Mouse (Mus musculus) lung, embryonic 16.5 days (tissue): ENCODE results near the gene Limd1. TPM values are rescaled to one million over a fixed set of nuclear protein-coding genes. Genes with fewer than 3 reads are reported as not detected.
A peak's percentile ranks its signal among the peaks of the same experiment; 100 is the strongest.

ENCODE experiments used
- ATAC-seq: fragments of 200-750 bp; cut with Nextera tagmentation; 2 replicates; pipeline ENCODE4 v1.8.0; 2017; ENCODE audit warnings: low read depth, mild to moderate bottlenecking, moderate library complexity
- H3K27ac ChIP-seq: fragments of 300-500 bp; sonication (generic); 2 replicates; pipeline ENCODE4 v1.5.1; 2014; ENCODE audit warnings: mild to moderate bottlenecking, control low read depth, low read length
- H3K27me3 ChIP-seq: fragments of 300-500 bp; sonication (generic); 2 replicates; pipeline ENCODE4 v1.6.1; 2014; ENCODE audit warnings: low read depth, low read length, mixed read lengths; ENCODE audit not compliant: control insufficient read depth, insufficient read depth
- H3K36me3 ChIP-seq: fragments of 300-500 bp; sonication (generic); 2 replicates; pipeline ENCODE4 v1.6.1; 2014; ENCODE audit warnings: low read length; ENCODE audit not compliant: control insufficient read depth, insufficient read depth
- H3K4me1 ChIP-seq: fragments of 300-500 bp; sonication (generic); replicated peaks from 2 replicates; pipeline ENCODE4 v1.6.1; 2014; ENCODE audit warnings: low read length, mixed read lengths; ENCODE audit not compliant: control insufficient read depth, insufficient read depth
- H3K4me2 ChIP-seq: fragments of 300-500 bp; sonication (generic); 2 replicates; pipeline ENCODE4 v1.6.1; 2014; ENCODE audit warnings: low read depth, low read length, control low read depth
- H3K4me3 ChIP-seq: fragments of 300-500 bp; sonication (generic); 2 replicates; pipeline ENCODE4 v1.5.1; 2014; ENCODE audit warnings: mild to moderate bottlenecking, low read length, control low read depth
- H3K9ac ChIP-seq: fragments of 300-500 bp; sonication (generic); 2 replicates; pipeline ENCODE4 v1.6.1; 2014; ENCODE audit warnings: low read length, control low read depth
- H3K9me3 ChIP-seq: fragments of 300-500 bp; sonication (generic); 2 replicates; pipeline ENCODE4 v1.6.1; 2016; ENCODE audit warnings: low read length; ENCODE audit not compliant: control insufficient read depth
- WGBS: fragments of 180-500 bp; shearing (Covaris S2); extraction: QIAGEN DNeasy Blood & Tissue Kit; methylation state at CpG from one replicate; pipeline ENCODE4 v1.1.7; 2014; 5-methylcytosine and 5-hydroxymethylcytosine counted together
- polyA plus RNA-seq: library from polyadenylated mRNA; unstranded; fragments of >200 nt; fragmentation: Nextera tagmentation; extraction: Ambion mirVana; gene quantifications from 2 replicates; pipeline ENCODE4 v1.2.1, GENCODE M21; 2015

Gene Limd1
- polyA plus RNA-seq, 1 experiment from 2014 or later = 61.5 TPM

GRCm38 (mm10) chr9:123518969-123519894, 40.7 kb downstream of the Limd1 start:
- WGBS = 61% methylated on average over 13 of the region's 13 CpGs
- Histone ChIP-seq H3K36me3 (peaks cover 14% of the 10 kb centered on the region), H3K4me2 (no peak overlapping the region), H3K9me3 (no peaks in the 10 kb centered on the region), H3K9ac (no peak overlapping the region), H3K27me3 (no peaks in the 10 kb centered on the region), H3K4me3 (no peak overlapping the region), H3K4me1 (peaks cover 3% of the 10 kb centered on the region), H3K27ac (peak overlapping the region; percentile 29)
- ATAC-seq = peak; percentile 78

GRCm38 (mm10) chr9:123520735-123521134, 42.2 kb downstream of the Limd1 start:
- peaks cover 6% of the 10 kb centered on the region for H3K4me1 ChIP-seq
- H3K4me2 ChIP-seq = no peak overlapping the region
- H3K9me3 ChIP-seq = no peaks in the 10 kb centered on the region
- H3K27ac ChIP-seq = no peak overlapping the region
- H3K27me3 ChIP-seq = no peaks in the 10 kb centered on the region
- no peak for ATAC-seq
- H3K4me3 ChIP-seq = no peak overlapping the region
- no peak overlapping the region for H3K9ac ChIP-seq
- WGBS = 58% methylated on average over 3 of the region's 3 CpGs
- H3K36me3 ChIP-seq = peaks cover 14% of the 10 kb centered on the region

- H3K9me3 ChIP-seq = no peaks in the 10 kb centered on the region
- H3K4me2 ChIP-seq = no peak overlapping the region
- no peak overlapping the region for H3K4me3 ChIP-seq
- H3K4me1 ChIP-seq = peaks cover 6% of the 10 kb centered on the region
- H3K36me3 ChIP-seq = peaks cover 5% of the 10 kb centered on the region
- no peaks in the 10 kb centered on the region for H3K27me3 ChIP-seq
- no peak for ATAC-seq
- no peak overlapping the region for H3K27ac ChIP-seq
- H3K9ac ChIP-seq = no peak overlapping the region
- WGBS = 26% methylated on average over 3 of the region's 3 CpGs
Measured at GRCm38 (mm10) chr9:123523676-123524075, 45.2 kb downstream of the Limd1 start.

- no peak for ATAC-seq
- no peak overlapping the region for H3K9ac ChIP-seq
- no peak overlapping the region for H3K4me3 ChIP-seq
- 0% methylated on average over 1 of the region's 1 CpGs for WGBS
- H3K27me3 ChIP-seq = no peaks in the 10 kb centered on the region
- H3K4me1 ChIP-seq = peaks cover 3% of the 10 kb centered on the region; the same call in 1 of the 2 replicates
- no peak overlapping the region for H3K27ac ChIP-seq
- H3K9me3 ChIP-seq = no peaks in the 10 kb centered on the region
- H3K4me2 ChIP-seq = no peak overlapping the region
- H3K36me3 ChIP-seq = no peaks in the 10 kb centered on the region; the same call in 1 of the 2 replicates
Measured at GRCm38 (mm10) chr9:123525095-123525494, 46.6 kb downstream of the Limd1 start.

- H3K9ac ChIP-seq = no peak overlapping the region
- WGBS = 63% methylated on average over 5 of the region's 5 CpGs
- ATAC-seq = no peak
- peaks cover 10% of the 10 kb centered on the region for H3K4me1 ChIP-seq
- H3K27ac ChIP-seq = no peak overlapping the region
- H3K27me3 ChIP-seq = no peaks in the 10 kb centered on the region
- H3K36me3 ChIP-seq = no peaks in the 10 kb centered on the region
- H3K4me3 ChIP-seq = no peak overlapping the region
- H3K9me3 ChIP-seq = no peaks in the 10 kb centered on the region
- H3K4me2 ChIP-seq = no peak overlapping the region
Measured at GRCm38 (mm10) chr9:123526502-123526901, 48.0 kb downstream of the Limd1 start.

- ATAC-seq = no peak
Measured at GRCm38 (mm10) chr9:123528087-123528925, 49.8 kb downstream of the Limd1 start.

GRCm38 (mm10) chr9:123528926-123529295, 50.4 kb downstream of the Limd1 start:
- H3K4me2 ChIP-seq = peak overlapping the region; percentile 67
- H3K4me3 ChIP-seq = peak overlapping the region; percentile 57
- under 1% methylated on average over 17 of the region's 17 CpGs for WGBS
- H3K9ac ChIP-seq = peak overlapping the region; percentile 71
- H3K4me1 ChIP-seq = peaks cover 15% of the 10 kb centered on the region
- peak overlapping the region; percentile 95 for H3K27ac ChIP-seq
- no peaks in the 10 kb centered on the region for H3K27me3 ChIP-seq
- ATAC-seq = peak; percentile 28
- H3K36me3 ChIP-seq = no peaks in the 10 kb centered on the region
- H3K9me3 ChIP-seq = no peaks in the 10 kb centered on the region

More at GRCm38 (mm10) chr9:123528087-123528925, 49.8 kb downstream of the Limd1 start:
- Histone ChIP-seq H3K4me3 (peak overlapping the region; percentile 57), H3K27ac (peak overlapping the region; percentile 95), H3K27me3 (no peaks in the 10 kb centered on the region), H3K9me3 (no peaks in the 10 kb centered on the region), H3K4me1 (peaks cover 15% of the 10 kb centered on the region), H3K4me2 (peak overlapping the region; percentile 67), H3K9ac (peak overlapping the region; percentile 71), H3K36me3 (no peaks in the 10 kb centered on the region)
- WGBS = 22% methylated on average over 6 of the region's 6 CpGs

- ATAC-seq = peak; percentile 99
- peak within 1 kb of the TSS; percentile 95 for H3K27ac ChIP-seq
- WGBS = under 1% methylated on average over 62 of the region's 79 CpGs
- peak within 1 kb of the TSS; percentile 67 for H3K4me2 ChIP-seq
- peaks cover 15% of the 10 kb centered on the region for H3K4me1 ChIP-seq
- peak within 1 kb of the TSS; percentile 81 for H3K9ac ChIP-seq
- no peaks in the 10 kb centered on the region for H3K9me3 ChIP-seq
- no peaks in the 10 kb centered on the region for H3K27me3 ChIP-seq
- no peaks in the 10 kb centered on the region for H3K36me3 ChIP-seq
- peak within 1 kb of the TSS; percentile 69 for H3K4me3 ChIP-seq
Measured at GRCm38 (mm10) chr9:123529392-123530157, 51.1 kb downstream of the Limd1 start, which contains the start of gene Sacm1l. TSS of gene Sacm1l (plus strand) at chr9:123529759.
